Mouse (Mus musculus) limb, embryonic 11.5 days (tissue): ENCODE measurements around the gene Stx8. TPM values are rescaled to one million over a fixed set of nuclear protein-coding genes. Genes with fewer than 3 reads are reported as not detected.

Experiments
- microRNA-seq: library from miRNA; unstranded; fragments of <30 nt; microRNA quantifications from one replicate; pipeline ENCODE4, GENCODE M21; 2016
- polyA plus RNA-seq: library from polyadenylated mRNA; unstranded; fragments of >200 nt; fragmentation: Nextera tagmentation; extraction: Ambion mirVana; gene quantifications from 2 replicates; pipeline ENCODE4 v1.2.1, GENCODE M21; 2014

The Stx8 gene
- polyA plus RNA-seq, 1 experiment from 2014 or later: 49.8 TPM

Small RNAs within 50 kb of the gene (microRNA-seq; reads per million reads assigned to microRNA genes)
- not detected for gene Mir6406

Other genes starting within 250 kb of the Stx8 start
- gene Glp2r, start 195.0 kb upstream of the Stx8 start, polyA plus RNA-seq: 0.05 TPM in 1 of 2 replicates, not detected in the other
- gene Gsg1l2, start 191.6 kb upstream of the Stx8 start, polyA plus RNA-seq: not detected in 2 replicates
- 0.23 TPM in 1 of 2 replicates, not detected in the other for gene Dhrs7c, start 168.0 kb upstream of the Stx8 start, polyA plus RNA-seq
- gene Usp43, start 44.0 kb upstream of the Stx8 start, polyA plus RNA-seq: 0.72 and 0.96 TPM in 2 replicates
- gene Cfap52, start 542 bp upstream of the Stx8 start, polyA plus RNA-seq: 0.17 and 0.37 TPM in 2 replicates